Mouse (Mus musculus) hindbrain, postnatal 0 days (tissue): ENCODE measurements at regions not wholly inside any gene's neighbourhood (a gene's known extent, or its start where the extent isn't known, plus 50 kb on each side); places are given as distances from the start of the nearest gene placed in this dataset.
A peak's percentile ranks its signal among the peaks of the same experiment; 100 is the strongest.

Source experiments
- ATAC-seq: fragments of 200-750 bp; cut with Nextera tagmentation; 2 replicates; pipeline ENCODE4 v1.8.0; 2017; ENCODE audit warnings: mild to moderate bottlenecking, moderate TSS enrichment, moderate library complexity
- DNase-seq: peaks from one replicate; pipeline ENCODE4 v3.0.0-alpha.2; 2015; ENCODE audit warnings: low spot score
- H3K27ac ChIP-seq: fragments of 300-500 bp; sonication (generic); 2 replicates; pipeline ENCODE4 v1.5.1; 2014; ENCODE audit warnings: mild to moderate bottlenecking
- H3K27me3 ChIP-seq: fragments of 300-500 bp; sonication (generic); 2 replicates; pipeline ENCODE4 v1.6.1; 2014; ENCODE audit warnings: low read length, mixed read lengths; ENCODE audit not compliant: insufficient read depth
- H3K36me3 ChIP-seq: fragments of 300-500 bp; sonication (generic); 2 replicates; pipeline ENCODE4 v1.6.1; 2014; ENCODE audit warnings: low read length, mixed read lengths; ENCODE audit not compliant: insufficient read depth
- H3K4me1 ChIP-seq: fragments of 300-500 bp; sonication (generic); 2 replicates; pipeline ENCODE4 v1.6.1; 2014; ENCODE audit warnings: antibody characterized with exemption, low read length, mixed read lengths; ENCODE audit not compliant: insufficient read depth
- H3K4me2 ChIP-seq: fragments of 300-500 bp; sonication (generic); 2 replicates; pipeline ENCODE4 v1.6.1; 2014; ENCODE audit warnings: low read depth, mild to moderate bottlenecking, low read length, moderate library complexity, mixed read lengths
- H3K4me3 ChIP-seq: fragments of 300-500 bp; sonication (generic); 2 replicates; pipeline ENCODE4 v1.5.1; 2014; ENCODE audit warnings: low read length
- H3K9ac ChIP-seq: fragments of 300-500 bp; sonication (generic); replicated peaks from 2 replicates; pipeline ENCODE4 v1.6.1; 2014; ENCODE audit warnings: mild to moderate bottlenecking, low read length, moderate library complexity, mixed read lengths
- H3K9me3 ChIP-seq: fragments of 300-500 bp; sonication (generic); 2 replicates; pipeline ENCODE4 v1.6.1; 2016; ENCODE audit warnings: low read length, mixed read lengths
- CTCF ChIP-seq: IDR thresholded peaks from 2 replicates; pipeline ENCODE4 v1.5.1; 2016; ENCODE audit warnings: antibody characterized with exemption, control low read depth, low read depth
- WGBS: fragments of 180-500 bp; shearing (Covaris S2); extraction: QIAGEN DNeasy Blood & Tissue Kit; methylation state at CpG from one replicate; pipeline ENCODE4 v1.1.7; 2014; 5-methylcytosine and 5-hydroxymethylcytosine counted together

DNA sequence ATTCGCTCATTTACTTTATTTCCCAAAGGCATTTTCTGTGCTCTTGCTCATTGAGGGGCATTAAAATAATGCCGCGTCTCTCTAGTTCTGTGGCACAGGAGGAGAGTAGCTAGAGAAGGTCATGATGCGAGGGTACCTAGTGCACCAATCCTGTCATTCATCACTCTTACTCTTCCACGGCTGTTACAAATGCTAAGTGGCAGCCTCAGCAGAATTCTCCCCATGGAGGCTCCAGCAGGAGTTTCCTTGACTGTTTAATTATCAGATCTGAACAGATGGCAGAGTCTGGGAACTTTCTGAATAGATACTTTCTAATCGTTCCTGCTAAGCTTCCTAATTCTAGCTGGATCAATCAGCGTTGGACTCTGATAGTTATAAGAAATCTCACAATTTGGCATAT lies 354.0 kb upstream of the Steap1 start:
- ATAC-seq (0 out of 2 replicates have a peak, but pooled peaks have one; percentile 27), DNase-seq (peak; percentile 28)
- no peaks in the 10 kb centered on the region for H3K36me3 ChIP-seq
- no peak overlapping the region for H3K9ac ChIP-seq
- WGBS = 44% methylated on average over 7 of the region's 7 CpGs
- TF ChIP-seq CTCF = no peak
- H3K27me3 ChIP-seq = no peaks in the 10 kb centered on the region
- no peak overlapping the region for H3K4me3 ChIP-seq
- no peak overlapping the region for H3K27ac ChIP-seq
- H3K9me3 ChIP-seq = no peaks in the 10 kb centered on the region
- no peak overlapping the region for H3K4me2 ChIP-seq
- H3K4me1 ChIP-seq = no peaks in the 10 kb centered on the region
